Mouse (Mus musculus) small intestine, adult 2 months (tissue): Measurements from ENCODE around the gene Palb2.

Source experiments
- CTCF ChIP-seq: fragments of 200-500 bp; IDR thresholded peaks from 2 replicates; pipeline ENCODE4 v1.5.1; 2012; ENCODE audit warnings: low read depth, mild to moderate bottlenecking, control low read depth, inconsistent platforms, low read length, moderate library complexity, mixed read lengths; ENCODE audit not compliant: insufficient replicate concordance, insufficient read length; ENCODE audit errors: extremely low read depth
- POLR2A ChIP-seq: fragments of 200-500 bp; IDR thresholded peaks from 2 replicates; pipeline ENCODE4 v1.6.1; 2012; ENCODE audit warnings: low read depth, mild to moderate bottlenecking, control low read depth, inconsistent platforms, low read length, moderate library complexity

- TF ChIP-seq CTCF (no peak), POLR2A (no peak)
Observed at GRCm38 (mm10) chr7:122066102-122066944, 66.5 kb downstream of the Palb2 start.
